Mouse (Mus musculus) lung, embryonic 16.5 days (tissue): Measurements from ENCODE around the gene Ano4. TPM values are rescaled to one million over a fixed set of nuclear protein-coding genes. Genes with fewer than 3 reads are reported as not detected.

ENCODE experiments used
- ATAC-seq: fragments of 200-750 bp; cut with Nextera tagmentation; 2 replicates; pipeline ENCODE4 v1.8.0; 2017; ENCODE audit warnings: low read depth, mild to moderate bottlenecking, moderate library complexity
- H3K27ac ChIP-seq: fragments of 300-500 bp; sonication (generic); 2 replicates; pipeline ENCODE4 v1.5.1; 2014; ENCODE audit warnings: mild to moderate bottlenecking, control low read depth, low read length
- H3K27me3 ChIP-seq: fragments of 300-500 bp; sonication (generic); 2 replicates; pipeline ENCODE4 v1.6.1; 2014; ENCODE audit warnings: low read depth, low read length, mixed read lengths; ENCODE audit not compliant: control insufficient read depth, insufficient read depth
- H3K36me3 ChIP-seq: fragments of 300-500 bp; sonication (generic); 2 replicates; pipeline ENCODE4 v1.6.1; 2014; ENCODE audit warnings: low read length; ENCODE audit not compliant: control insufficient read depth, insufficient read depth
- H3K4me1 ChIP-seq: fragments of 300-500 bp; sonication (generic); replicated peaks from 2 replicates; pipeline ENCODE4 v1.6.1; 2014; ENCODE audit warnings: low read length, mixed read lengths; ENCODE audit not compliant: control insufficient read depth, insufficient read depth
- H3K4me2 ChIP-seq: fragments of 300-500 bp; sonication (generic); 2 replicates; pipeline ENCODE4 v1.6.1; 2014; ENCODE audit warnings: low read depth, low read length, control low read depth
- H3K4me3 ChIP-seq: fragments of 300-500 bp; sonication (generic); 2 replicates; pipeline ENCODE4 v1.5.1; 2014; ENCODE audit warnings: mild to moderate bottlenecking, low read length, control low read depth
- H3K9ac ChIP-seq: fragments of 300-500 bp; sonication (generic); 2 replicates; pipeline ENCODE4 v1.6.1; 2014; ENCODE audit warnings: low read length, control low read depth
- H3K9me3 ChIP-seq: fragments of 300-500 bp; sonication (generic); 2 replicates; pipeline ENCODE4 v1.6.1; 2016; ENCODE audit warnings: low read length; ENCODE audit not compliant: control insufficient read depth
- WGBS: fragments of 180-500 bp; shearing (Covaris S2); extraction: QIAGEN DNeasy Blood & Tissue Kit; methylation state at CpG from one replicate; pipeline ENCODE4 v1.1.7; 2014; 5-methylcytosine and 5-hydroxymethylcytosine counted together
- polyA plus RNA-seq: library from polyadenylated mRNA; unstranded; fragments of >200 nt; fragmentation: Nextera tagmentation; extraction: Ambion mirVana; gene quantifications from 2 replicates; pipeline ENCODE4 v1.2.1, GENCODE M21; 2015

The Ano4 gene
- polyA plus RNA-seq, 1 experiment from 2014 or later: 0.74 TPM

DNA sequence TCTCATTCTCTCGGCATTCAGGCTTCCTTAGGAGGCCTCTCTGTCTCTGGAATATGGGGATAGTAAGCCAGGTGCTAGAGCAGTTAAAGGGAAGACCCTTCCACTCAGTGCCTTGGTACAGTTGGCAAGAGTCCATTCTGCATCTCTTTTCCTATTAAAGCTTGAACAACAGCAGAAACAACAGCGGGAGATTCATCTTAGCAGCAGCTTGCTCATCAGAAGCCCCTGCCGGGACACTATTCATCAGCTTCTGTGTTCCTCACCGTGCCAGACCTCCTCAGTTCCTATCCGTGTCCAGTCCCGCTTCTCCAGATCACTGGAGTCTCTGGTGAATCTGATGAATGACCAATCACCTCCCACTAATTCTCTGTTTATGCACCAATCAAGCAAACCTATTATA, 128.5 kb downstream of the Ano4 start:
- no peaks in the 10 kb centered on the region for H3K36me3 ChIP-seq
- no peaks in the 10 kb centered on the region for H3K9me3 ChIP-seq
- ATAC-seq: no peak
- no peak overlapping the region for H3K4me3 ChIP-seq
- no peak overlapping the region for H3K27ac ChIP-seq
- H3K4me2 ChIP-seq: no peak overlapping the region
- H3K9ac ChIP-seq: no peak overlapping the region
- WGBS: 83% methylated on average over 6 of the region's 6 CpGs
- H3K27me3 ChIP-seq: no peaks in the 10 kb centered on the region
- no peaks in the 10 kb centered on the region for H3K4me1 ChIP-seq

GRCm38 (mm10) chr10:89205858-89206257, 138.7 kb downstream of the Ano4 start:
- Histone ChIP-seq H3K27ac (no peak overlapping the region), H3K36me3 (no peaks in the 10 kb centered on the region), H3K9me3 (no peaks in the 10 kb centered on the region), H3K4me3 (no peak overlapping the region), H3K27me3 (no peaks in the 10 kb centered on the region), H3K4me2 (no peak overlapping the region), H3K4me1 (no peaks in the 10 kb centered on the region), H3K9ac (no peak overlapping the region)
- WGBS: 37% methylated on average over 2 of the region's 2 CpGs
- no peak for ATAC-seq

- WGBS: 90% methylated on average over 10 of the region's 10 CpGs
Observed at GRCm38 (mm10) chr10:89196444-89196843, 148.1 kb downstream of the Ano4 start.

GRCm38 (mm10) chr10:89195068-89195467, 149.5 kb downstream of the Ano4 start:
- H3K4me2 ChIP-seq: no peak overlapping the region
- H3K9me3 ChIP-seq: no peaks in the 10 kb centered on the region
- ATAC-seq: no peak
- no peak overlapping the region for H3K27ac ChIP-seq
- no peak overlapping the region for H3K4me3 ChIP-seq
- H3K36me3 ChIP-seq: no peaks in the 10 kb centered on the region
- no peak overlapping the region for H3K9ac ChIP-seq
- WGBS: 71% methylated on average over 3 of the region's 3 CpGs
- no peaks in the 10 kb centered on the region for H3K27me3 ChIP-seq
- H3K4me1 ChIP-seq: no peaks in the 10 kb centered on the region

More at GRCm38 (mm10) chr10:89196444-89196843, 148.1 kb downstream of the Ano4 start:
- no peak overlapping the region for H3K4me3 ChIP-seq
- H3K27me3 ChIP-seq: no peaks in the 10 kb centered on the region
- H3K4me2 ChIP-seq: no peak overlapping the region
- no peaks in the 10 kb centered on the region for H3K36me3 ChIP-seq
- no peaks in the 10 kb centered on the region for H3K9me3 ChIP-seq
- ATAC-seq: no peak
- H3K9ac ChIP-seq: no peak overlapping the region
- H3K4me1 ChIP-seq: no peaks in the 10 kb centered on the region
- H3K27ac ChIP-seq: no peak overlapping the region

DNA sequence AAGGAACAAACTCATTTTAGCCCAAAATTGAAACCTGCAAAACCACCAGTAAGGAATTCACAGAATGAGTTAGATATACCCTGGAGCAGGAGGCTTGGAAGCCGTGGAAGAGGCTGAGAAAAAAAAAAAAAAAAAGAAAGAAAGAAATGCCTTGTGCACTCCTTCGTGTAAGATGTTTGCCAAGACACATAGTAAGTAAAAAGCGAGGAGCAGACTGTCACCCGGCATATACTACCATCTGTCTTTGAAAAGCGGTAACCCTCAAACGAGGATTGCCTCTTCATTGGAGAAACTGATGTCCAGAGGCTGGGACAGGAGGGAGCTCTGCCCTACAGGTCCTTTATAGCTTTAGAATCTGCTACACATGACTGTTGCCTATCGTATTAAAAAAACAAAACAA, 150.1 kb downstream of the Ano4 start:
- Histone ChIP-seq H3K9ac (no peak overlapping the region), H3K4me2 (no peak overlapping the region), H3K36me3 (no peaks in the 10 kb centered on the region), H3K4me3 (no peak overlapping the region), H3K4me1 (no peaks in the 10 kb centered on the region), H3K27ac (no peak overlapping the region), H3K9me3 (no peaks in the 10 kb centered on the region), H3K27me3 (no peaks in the 10 kb centered on the region)
- ATAC-seq: no peak
- WGBS: 73% methylated on average over 7 of the region's 7 CpGs

DNA sequence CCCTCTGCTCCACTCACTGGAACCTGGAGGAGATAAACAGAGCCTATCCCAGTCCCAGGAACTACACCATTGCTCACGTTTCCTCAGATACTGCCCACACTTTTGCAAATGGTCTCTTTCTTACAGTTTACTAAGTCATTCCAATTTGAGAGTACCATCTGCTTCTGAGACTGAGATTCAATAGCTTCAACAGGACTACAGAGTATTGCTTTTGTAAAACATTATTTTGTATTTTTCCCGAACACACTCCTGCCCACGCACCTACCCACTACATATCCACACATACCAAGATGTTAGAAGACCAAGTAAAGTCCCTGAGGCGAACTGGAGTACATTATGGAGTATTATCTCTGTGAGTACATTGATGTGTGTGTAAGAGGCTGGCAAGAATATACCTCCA, 166.6 kb downstream of the Ano4 start:
- ATAC-seq: no peak

DNA sequence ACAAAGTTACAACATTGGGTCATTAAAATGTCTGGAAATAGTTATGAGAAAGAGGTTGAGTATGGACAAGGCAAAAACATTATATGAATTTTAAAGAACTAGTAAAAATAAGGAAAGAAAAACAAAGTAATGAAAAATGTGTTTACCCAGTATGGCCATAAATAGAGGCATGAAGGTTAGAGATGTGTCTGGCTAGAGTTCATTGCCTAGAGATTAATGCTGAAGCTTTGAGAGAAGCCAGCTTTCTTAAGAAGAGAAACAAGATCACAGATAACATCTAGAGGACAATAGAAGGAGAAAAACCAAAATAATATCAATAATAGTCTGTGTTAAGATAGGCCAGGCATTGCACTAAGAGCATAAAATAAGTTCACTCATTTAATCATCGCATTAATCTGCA, 180.0 kb downstream of the Ano4 start:
- Histone ChIP-seq H3K4me2 (no peak overlapping the region), H3K36me3 (no peaks in the 10 kb centered on the region), H3K27ac (no peak overlapping the region), H3K4me1 (no peaks in the 10 kb centered on the region), H3K27me3 (no peaks in the 10 kb centered on the region), H3K9ac (no peak overlapping the region), H3K9me3 (no peaks in the 10 kb centered on the region), H3K4me3 (no peak overlapping the region)
- ATAC-seq: no peak
- WGBS: 85% methylated on average over 1 of the region's 1 CpGs

More for the DNA sequence above, 166.6 kb downstream of the Ano4 start:
- Histone ChIP-seq H3K36me3 (no peaks in the 10 kb centered on the region), H3K9me3 (no peaks in the 10 kb centered on the region), H3K9ac (no peak overlapping the region), H3K4me1 (no peaks in the 10 kb centered on the region), H3K4me3 (no peak overlapping the region), H3K27ac (no peak overlapping the region), H3K4me2 (no peak overlapping the region), H3K27me3 (no peaks in the 10 kb centered on the region)
- WGBS: 77% methylated on average over 4 of the region's 4 CpGs

DNA sequence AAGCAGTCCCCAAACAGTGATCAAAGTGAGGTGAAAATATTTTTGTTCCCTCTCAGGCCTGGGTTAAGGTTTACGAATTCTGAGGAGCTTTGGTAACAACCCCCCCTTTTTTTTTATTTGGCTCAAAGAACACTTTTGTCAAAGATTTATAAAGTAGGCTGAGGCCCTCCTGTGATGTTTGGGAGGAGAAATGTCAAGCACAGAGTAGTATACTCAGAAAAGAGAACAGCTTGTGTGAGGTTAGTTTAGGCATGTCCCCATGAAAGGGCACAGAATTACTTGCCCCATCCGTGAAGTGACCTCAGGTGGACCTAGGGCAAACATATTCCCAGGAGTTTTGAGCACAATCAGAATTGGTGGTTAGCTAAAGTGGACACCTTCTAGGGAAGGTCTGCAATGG, 189.1 kb downstream of the Ano4 start:
- no peak overlapping the region for H3K9ac ChIP-seq

DNA sequence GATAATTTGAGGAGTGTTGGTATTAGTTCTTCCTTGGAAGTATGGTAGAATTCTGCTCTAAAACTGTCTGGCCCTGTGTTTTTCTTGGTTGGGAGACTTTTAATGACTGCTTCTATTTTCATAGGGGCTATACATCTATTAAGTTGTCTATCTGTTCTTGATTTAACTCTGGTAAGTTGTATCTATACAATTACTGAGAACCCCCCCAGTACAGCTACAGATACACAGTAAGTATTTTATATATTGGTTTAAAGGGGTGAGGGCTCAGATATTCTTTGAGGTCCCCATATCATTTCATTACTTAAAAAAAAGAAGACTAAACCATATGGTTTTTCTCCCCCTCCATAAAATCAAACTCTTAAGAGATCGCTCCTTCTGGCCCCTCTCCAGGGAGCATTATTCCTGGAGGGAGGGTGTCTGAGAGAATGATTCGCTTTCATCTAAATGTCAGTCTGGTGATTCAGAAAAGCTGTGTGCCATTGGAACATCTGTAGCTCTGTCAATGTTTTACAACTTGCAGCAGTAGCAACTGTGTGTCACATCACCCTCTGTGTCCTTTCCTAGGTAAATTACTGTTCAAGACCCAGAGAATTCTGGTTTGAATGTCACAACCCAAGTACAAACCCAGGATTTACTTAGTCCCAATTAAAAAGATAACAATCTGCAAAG, 189.6 kb downstream of the Ano4 start:
- WGBS: 45% methylated on average over 2 of the region's 2 CpGs
- Histone ChIP-seq H3K27me3 (no peaks in the 10 kb centered on the region), H3K27ac (no peak overlapping the region)

More for the DNA sequence above, 189.1 kb downstream of the Ano4 start:
- no peak overlapping the region for H3K27ac ChIP-seq
- H3K4me3 ChIP-seq: no peak overlapping the region
- no peaks in the 10 kb centered on the region for H3K9me3 ChIP-seq
- H3K4me2 ChIP-seq: no peak overlapping the region
- no peaks in the 10 kb centered on the region for H3K36me3 ChIP-seq
- 47% methylated on average over 2 of the region's 2 CpGs for WGBS
- no peak for ATAC-seq
- H3K27me3 ChIP-seq: no peaks in the 10 kb centered on the region
- H3K4me1 ChIP-seq: no peaks in the 10 kb centered on the region

DNA sequence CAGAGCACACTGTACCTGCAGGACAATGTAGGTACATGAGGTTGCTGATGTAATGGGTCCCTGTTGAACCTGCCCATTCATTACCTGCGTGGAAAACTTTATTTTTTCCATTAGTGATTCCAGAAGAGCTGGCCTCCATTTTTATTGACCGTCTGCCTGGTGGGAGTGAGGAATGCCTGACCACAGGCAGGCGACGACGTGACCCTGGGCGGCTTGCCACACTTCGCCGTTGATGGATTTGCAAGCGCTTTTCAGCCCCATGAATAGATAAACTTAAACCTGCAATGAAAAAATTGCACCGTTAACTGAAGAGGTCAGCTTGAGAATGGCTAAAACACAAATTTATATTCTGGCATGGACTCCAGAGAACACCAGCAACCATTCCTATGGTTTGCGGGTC, 195.4 kb downstream of the Ano4 start:
- Histone ChIP-seq H3K4me1 (no peaks in the 10 kb centered on the region), H3K4me3 (no peak overlapping the region), H3K27me3 (no peaks in the 10 kb centered on the region), H3K27ac (no peak overlapping the region), H3K9me3 (no peaks in the 10 kb centered on the region), H3K9ac (no peak overlapping the region), H3K36me3 (no peaks in the 10 kb centered on the region), H3K4me2 (no peak overlapping the region)
- no peak for ATAC-seq
- WGBS: 59% methylated on average over 11 of the region's 11 CpGs

More for the DNA sequence above, 189.6 kb downstream of the Ano4 start:
- Histone ChIP-seq H3K4me3 (no peak overlapping the region), H3K4me1 (no peaks in the 10 kb centered on the region), H3K9ac (no peak overlapping the region), H3K4me2 (no peak overlapping the region), H3K36me3 (no peaks in the 10 kb centered on the region), H3K9me3 (no peaks in the 10 kb centered on the region)
- no peak for ATAC-seq
